12 mouse cellular contexts compared by ENCODE assay signal in the genomic region with DNA sequence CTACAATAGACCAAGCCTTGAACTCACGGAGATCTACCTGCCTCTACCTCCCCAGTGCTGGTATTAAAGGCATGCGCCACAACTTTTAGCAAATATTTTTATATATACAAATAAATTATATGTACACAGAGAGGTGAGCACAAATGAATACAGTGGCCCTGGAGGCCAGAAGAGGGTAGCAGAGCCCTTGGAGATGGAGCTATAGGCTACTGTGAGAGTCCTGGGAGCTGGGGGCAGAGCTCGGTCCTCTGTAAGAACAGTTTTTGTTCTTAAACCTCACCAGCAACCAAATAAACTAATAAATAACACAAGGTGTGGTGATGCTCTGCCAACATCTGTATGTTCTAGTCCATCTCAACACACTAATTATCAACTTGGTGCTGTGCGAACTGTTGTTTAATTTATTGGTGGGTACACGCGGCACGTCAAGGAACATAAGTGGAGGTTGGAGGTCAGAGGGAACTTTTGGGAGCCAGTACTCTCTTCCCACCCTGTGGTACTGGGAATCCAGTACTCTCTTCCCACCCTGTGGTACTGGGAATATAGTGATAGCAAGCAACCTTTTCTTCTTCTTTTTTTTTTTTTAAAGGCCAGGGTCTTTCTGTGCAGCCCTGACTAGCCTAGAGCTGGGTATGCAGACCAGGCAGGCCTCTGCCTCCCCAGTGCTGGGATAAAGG. TPM values are rescaled to one million over a fixed set of nuclear protein-coding genes. Genes with fewer than 3 reads are reported as not detected.
A peak's percentile ranks its signal among the peaks of the same experiment; 100 is the strongest.
DNase-seq lines count a peak whose midpoint lies in the region; ATAC-seq and TF ChIP-seq lines count a peak whose summit lies in the region.
"Had no signal": no experiment of that assay in that cellular context is flagged by ENCODE, and none has a peak within 500 bp of the region (broad histone marks: within the 10 kb centered on the region; RNA-seq: fewer than 3 reads in every experiment).

No protein-coding gene starts in this region.

- DNase-seq in lung, postnatal 36 days, result peak; percentile 55
- DNase-seq in lung, postnatal 10 days, result no peak
- DNase-seq in ES-E14 (ENCODE audit: low read depth, low spot score), result no peak
- no peak for DNase-seq in testis, postnatal 10 days (ENCODE audit: low spot score)
- DNase-seq: cerebellum, postnatal 25 days had no signal

- ATAC-seq in intestine, postnatal 0 days, result no peak
- no peak for ATAC-seq in intestine, embryonic 16.5 days

- H3K36me3 ChIP-seq in intestine, postnatal 0 days (ENCODE audit: control insufficient read depth, insufficient read depth), result no peaks in the 10 kb centered on the region
- no peaks in the 10 kb centered on the region for H3K36me3 ChIP-seq in intestine, embryonic 16.5 days (ENCODE audit: control insufficient read depth, insufficient read depth, low read length)
- H3K36me3 ChIP-seq in ES-E14 (ENCODE audit: control insufficient read depth, insufficient read depth, low read length, poor library complexity, severe bottlenecking) (no peaks in the 10 kb centered on the region), myocyte (ENCODE audit: control insufficient read depth, insufficient read depth) (no peaks in the 10 kb centered on the region)
- H3K36me3 ChIP-seq: hindbrain, embryonic 13.5 days; stomach, embryonic 15.5 days had no signal

- no peak overlapping the region for H3K27ac ChIP-seq in intestine, postnatal 0 days (ENCODE audit: low read depth, low read length)
- H3K27ac ChIP-seq in intestine, embryonic 16.5 days (ENCODE audit: low read length), result no peak overlapping the region
- H3K27ac ChIP-seq in ES-E14 (ENCODE audit: insufficient read depth, low read depth, low read length, poor library complexity, severe bottlenecking), result peak overlapping the region; percentile 66; the same call in 1 of the 2 replicates
- H3K27ac ChIP-seq: hindbrain, embryonic 13.5 days had no signal

- H3K4me2 ChIP-seq in intestine, postnatal 0 days (replicated peaks; ENCODE audit: low read depth), result no peak overlapping the region
- no peak overlapping the region for H3K4me2 ChIP-seq in intestine, embryonic 16.5 days (ENCODE audit: low read depth, low read length)
- H3K4me2 ChIP-seq in myocyte (ENCODE audit: low read depth), result peak overlapping the region; percentile 22
- H3K4me2 ChIP-seq: hindbrain, embryonic 13.5 days; midbrain, embryonic 11.5 days; stomach, embryonic 15.5 days had no signal

- no peak overlapping the region for H3K4me3 ChIP-seq in intestine, postnatal 0 days (ENCODE audit: low read depth, low read length)
- H3K4me3 ChIP-seq in intestine, embryonic 16.5 days (ENCODE audit: low read length), result no peak overlapping the region
- H3K4me3 ChIP-seq in ES-E14 (ENCODE audit: insufficient read depth in 1 of 2, low read depth in 1 of 2, low read length in 2 of 2, poor library complexity in 1 of 2, severe bottlenecking in 1 of 2) (peak overlapping the region in 1 of 2 experiments; percentile 15; a peak in 1 of 4 replicates), myocyte (no peak overlapping the region)
- H3K4me3 ChIP-seq: erythroblast, embryonic 14.5 days; hindbrain, embryonic 13.5 days; stomach, embryonic 15.5 days had no signal

- no peak overlapping the region for H3K9ac ChIP-seq in intestine, postnatal 0 days (ENCODE audit: low read depth, low read length)
- H3K9ac ChIP-seq in intestine, embryonic 16.5 days (ENCODE audit: low read depth, low read length), result no peak overlapping the region
- peak overlapping the region; percentile 45; the same call in 1 of the 2 replicates for H3K9ac ChIP-seq in ES-E14 (ENCODE audit: insufficient read depth, low read depth, low read length, poor library complexity, severe bottlenecking)
- H3K9ac ChIP-seq: hindbrain, embryonic 13.5 days; stomach, embryonic 15.5 days had no signal

- 0 out of 2 replicates have a peak, but pooled peaks have one; percentile 7 for TF ChIP-seq CTCF in intestine, postnatal 0 days (IDR thresholded peaks at IDR 0.05; ENCODE audit: low read depth)

- 92% methylated on average over 7 of the region's 7 CpGs for WGBS in intestine, postnatal 0 days
- 94% methylated on average over 7 of the region's 7 CpGs for whole genome bisulfite sequencing in intestine, embryonic 16.5 days

- H3K79me2 ChIP-seq in myocyte (ENCODE audit: control insufficient read depth, insufficient read depth), result no peaks in the 10 kb centered on the region

- in situ Hi-C loops in ES-E14 (cut with MboI; ENCODE audit: low sequenced_read_pairs in 2 of 2, unreplicated experiment in 2 of 2), result no loop called here

- H3ac ChIP-seq in myocyte (ENCODE audit: control insufficient read depth, insufficient read length), result no peak overlapping the region

- 0 out of 2 replicates have a peak, but pooled peaks cover 7% of the 10 kb centered on the region for H3K4me1 ChIP-seq in intestine, postnatal 0 days (replicated peaks; ENCODE audit: control insufficient read depth, insufficient read depth, low read length)
- H3K4me1 ChIP-seq in intestine, embryonic 16.5 days (ENCODE audit: control insufficient read depth, insufficient read depth, low read length), result peaks cover 22% of the 10 kb centered on the region
- peaks cover 5 to 15% of the 10 kb centered on the region in 2 experiments; a peak in 3 of 4 replicates for H3K4me1 ChIP-seq in ES-E14 (ENCODE audit: control insufficient read depth in 2 of 2, insufficient read depth in 2 of 2, low read length in 2 of 2, poor library complexity in 1 of 2)

- TF ChIP-seq POLR2A in myocyte (IDR thresholded peaks at IDR 0.05; ENCODE audit: insufficient read length, low read depth), result no peak

- no peaks in the 10 kb centered on the region for H3K9me3 ChIP-seq in intestine, postnatal 0 days (ENCODE audit: control insufficient read depth)
- no peaks in the 10 kb centered on the region for H3K9me3 ChIP-seq in intestine, embryonic 16.5 days (ENCODE audit: control insufficient read depth, low read length)
- no peaks in the 10 kb centered on the region for H3K9me3 ChIP-seq in ES-E14 (ENCODE audit: control insufficient read depth, insufficient read depth, low read depth, low read length)
- H3K9me3 ChIP-seq: hindbrain, embryonic 13.5 days; stomach, embryonic 15.5 days had no signal

- no peaks in the 10 kb centered on the region for H3K27me3 ChIP-seq in intestine, postnatal 0 days (replicated peaks; ENCODE audit: control insufficient read depth, insufficient read depth, low read length)
- no peaks in the 10 kb centered on the region for H3K27me3 ChIP-seq in intestine, embryonic 16.5 days (replicated peaks; ENCODE audit: control insufficient read depth, insufficient read depth, low read length)
- no peaks in the 10 kb centered on the region for H3K27me3 ChIP-seq in myocyte (ENCODE audit: control insufficient read depth, insufficient read depth, insufficient read length)
- H3K27me3 ChIP-seq: stomach, embryonic 15.5 days had no signal

TF ChIP-seq in ES-E14, 5 proteins besides CTCF, POLR2A, EP300 and RAD21:
- TF ChIP-seq MAFK (IDR thresholded peaks at IDR 0.05; ENCODE audit: insufficient read depth, low read depth, low read length) (no peak), ZNF384 (IDR thresholded peaks at IDR 0.05; ENCODE audit: low read depth, low read length) (peak; percentile 56; the same call in 1 of the 2 replicates)

TF ChIP-seq in myocyte, 11 proteins besides CTCF, POLR2A, EP300 and RAD21:
- TF ChIP-seq POLR2AphosphoS2 (IDR thresholded peaks at IDR 0.05; ENCODE audit: insufficient read length, low read depth), result no peak
- TF ChIP-seq REST (IDR thresholded peaks at IDR 0.05; ENCODE audit: insufficient read depth, insufficient read length), result no peak
- TF ChIP-seq E2F4 (IDR thresholded peaks at IDR 0.05; ENCODE audit: insufficient read depth), result no peak
- no peak for TF ChIP-seq CEBPB (IDR thresholded peaks at IDR 0.05; ENCODE audit: insufficient read depth, poor library complexity, severe bottlenecking)
- TF ChIP-seq TCF12 (IDR thresholded peaks at IDR 0.05; ENCODE audit: insufficient read depth, poor library complexity, severe bottlenecking), result no peak
- TF ChIP-seq SRF (IDR thresholded peaks at IDR 0.05; ENCODE audit: control insufficient read depth, insufficient read length, low read depth), result no peak
- no peak for TF ChIP-seq MYOG (IDR thresholded peaks at IDR 0.05; ENCODE audit: control insufficient read depth in 1 of 3, insufficient read depth in 1 of 3, insufficient read length in 2 of 3, low read depth in 2 of 3)
- no peak for TF ChIP-seq TCF3 (IDR thresholded peaks at IDR 0.05; ENCODE audit: insufficient read length, low read depth)
- TF ChIP-seq USF1 (IDR thresholded peaks at IDR 0.05; ENCODE audit: low read depth), result no peak
- no peak for TF ChIP-seq MYOD1 (IDR thresholded peaks at IDR 0.05; ENCODE audit: control insufficient read depth in 1 of 3, insufficient read length in 2 of 3, low read depth in 2 of 3)
- TF ChIP-seq MAX (IDR thresholded peaks at IDR 0.05; ENCODE audit: low read depth), result no peak

RNA-seq across cellular contexts. Expression of a gene that starts 5.3 kb away (rescaled TPM):
- polyA plus RNA-seq in intestine, postnatal 0 days (2015; fragmentation: Nextera tagmentation; extraction: Ambion mirVana), result 1.6 and 1.8 TPM in 2 replicates
- polyA plus RNA-seq in intestine, embryonic 16.5 days (2015; fragmentation: Nextera tagmentation; extraction: Ambion mirVana), result 0.89 and 1.3 TPM in 2 replicates
- total RNA-seq in ES-E14 (2012; rRNA removed), result 7.0 and 9.9 TPM in 2 replicates
- polyA plus RNA-seq in myocyte (2012; fragmentation: generic; extraction: Trizol), result 1.2 TPM
- polyA plus RNA-seq: erythroblast, embryonic 14.5 days had no signal

RNA-seq across cellular contexts. Expression of a gene that starts 42.5 kb away (rescaled TPM):
- 0.17 and 0.18 TPM in 2 replicates for polyA plus RNA-seq in intestine, postnatal 0 days (2015; fragmentation: Nextera tagmentation; extraction: Ambion mirVana)
- 0.61 and 0.82 TPM in 2 replicates for polyA plus RNA-seq in intestine, embryonic 16.5 days (2015; fragmentation: Nextera tagmentation; extraction: Ambion mirVana)
- total RNA-seq in ES-E14 (2012; rRNA removed), result 4.9 TPM in 2 replicates
- 0.24 TPM for polyA plus RNA-seq in myocyte (2012; fragmentation: generic; extraction: Trizol)
- polyA plus RNA-seq: erythroblast, embryonic 14.5 days had no signal

RNA-seq across cellular contexts. Expression of a gene that starts 42.6 kb away (rescaled TPM):
- polyA plus RNA-seq in intestine, postnatal 0 days (2015; fragmentation: Nextera tagmentation; extraction: Ambion mirVana), result 16.2 and 16.9 TPM in 2 replicates
- polyA plus RNA-seq in intestine, embryonic 16.5 days (2015; fragmentation: Nextera tagmentation; extraction: Ambion mirVana), result 25.3 and 26.0 TPM in 2 replicates
- total RNA-seq in ES-E14 (2012; rRNA removed), result 17.7 and 18.9 TPM in 2 replicates
- polyA plus RNA-seq in myocyte (2012; fragmentation: generic; extraction: Trizol), result 25.3 TPM

RNA-seq across cellular contexts. Expression of a gene that starts 46.5 kb away (rescaled TPM):
- polyA plus RNA-seq in intestine, postnatal 0 days (2015; fragmentation: Nextera tagmentation; extraction: Ambion mirVana), result 3.7 and 3.8 TPM in 2 replicates
- polyA plus RNA-seq in intestine, embryonic 16.5 days (2015; fragmentation: Nextera tagmentation; extraction: Ambion mirVana), result 7.1 and 7.7 TPM in 2 replicates
- 22.1 and 24.6 TPM in 2 replicates for total RNA-seq in ES-E14 (2012; rRNA removed)
- polyA plus RNA-seq in myocyte (2012; fragmentation: generic; extraction: Trizol), result 12.7 TPM

RNA-seq across cellular contexts. Expression of a gene that starts 59.2 kb away (rescaled TPM):
- 308 and 309 TPM in 2 replicates for polyA plus RNA-seq in intestine, postnatal 0 days (2015; fragmentation: Nextera tagmentation; extraction: Ambion mirVana)
- polyA plus RNA-seq in intestine, embryonic 16.5 days (2015; fragmentation: Nextera tagmentation; extraction: Ambion mirVana), result 292 and 296 TPM in 2 replicates
- 148 and 181 TPM in 2 replicates for total RNA-seq in ES-E14 (2012; rRNA removed)
- polyA plus RNA-seq in myocyte (2012; fragmentation: generic; extraction: Trizol), result 232 TPM
